Comparison of ENCODE assay signal across 14 mouse cellular contexts in genomic region chr6:100322145-100322544, GRCm38 (mm10). TPM values are rescaled to one million over a fixed set of nuclear protein-coding genes. Genes with fewer than 3 reads are reported as not detected.
A peak's percentile ranks its signal among the peaks of the same experiment; 100 is the strongest.
DNase-seq lines count a peak whose midpoint lies in the region; ATAC-seq and TF ChIP-seq lines count a peak whose summit lies in the region.
"Had no signal": no experiment of that assay in that cellular context is flagged by ENCODE, and none has a peak within 500 bp of the region (broad histone marks: within the 10 kb centered on the region; RNA-seq: fewer than 3 reads in every experiment).

No protein-coding gene starts in this region.

- H3K4me3 ChIP-seq in cerebellum, adult 2 months (replicated peaks; ENCODE audit: insufficient read depth, low read depth, low read length) = no peak overlapping the region
- H3K4me3 ChIP-seq in heart, embryonic 10.5 days = no peak overlapping the region
- H3K4me3 ChIP-seq in midbrain, embryonic 12.5 days = no peak overlapping the region
- H3K4me3 ChIP-seq in midbrain, embryonic 14.5 days (replicated peaks; ENCODE audit: low read depth, low read length) = no peak overlapping the region
- H3K4me3 ChIP-seq: embryonic facial prominence, embryonic 12.5 days; hindbrain, embryonic 15.5 days had no signal

- no peaks in the 10 kb centered on the region; the same call in none of the 2 replicates for H3K4me1 ChIP-seq in cerebellum, adult 2 months (ENCODE audit: control insufficient read depth, insufficient read depth, low read length)
- H3K4me1 ChIP-seq in heart, embryonic 10.5 days = no peaks in the 10 kb centered on the region
- H3K4me1 ChIP-seq in midbrain, embryonic 12.5 days = peaks cover 4% of the 10 kb centered on the region; the same call in 1 of the 2 replicates
- peaks cover 10% of the 10 kb centered on the region; the same call in 1 of the 2 replicates for H3K4me1 ChIP-seq in midbrain, embryonic 14.5 days (ENCODE audit: control insufficient read depth, insufficient read depth, low read length)
- H3K4me1 ChIP-seq: embryonic facial prominence, embryonic 12.5 days had no signal

- no peaks in the 10 kb centered on the region for H3K27me3 ChIP-seq in cerebellum, adult 2 months (ENCODE audit: control insufficient read depth, insufficient read depth, low read length)
- peaks cover 35% of the 10 kb centered on the region; the same call in 1 of the 2 replicates for H3K27me3 ChIP-seq in heart, embryonic 10.5 days (ENCODE audit: insufficient read depth, poor library complexity, severe bottlenecking)
- peaks cover 13% of the 10 kb centered on the region for H3K27me3 ChIP-seq in midbrain, embryonic 12.5 days
- H3K27me3 ChIP-seq in midbrain, embryonic 14.5 days (ENCODE audit: control insufficient read depth, insufficient read depth, low read length) = no peaks in the 10 kb centered on the region; the same call in 1 of the 2 replicates
- H3K27me3 ChIP-seq: hindbrain, embryonic 15.5 days; Patski had no signal

- TF ChIP-seq POLR2A in cerebellum, adult 2 months (IDR thresholded peaks at IDR 0.05; ENCODE audit: borderline replicate concordance, insufficient read depth, low read length) = no peak

- no peak overlapping the region for H3K27ac ChIP-seq in cerebellum, adult 2 months (ENCODE audit: insufficient read depth, low read length)
- no peak overlapping the region for H3K27ac ChIP-seq in heart, embryonic 10.5 days
- 0 out of 2 replicates have a peak overlapping the region, but pooled peaks have one; percentile 32 for H3K27ac ChIP-seq in midbrain, embryonic 12.5 days (replicated peaks)
- no peak overlapping the region for H3K27ac ChIP-seq in midbrain, embryonic 14.5 days (replicated peaks; ENCODE audit: low read depth, low read length)
- H3K27ac ChIP-seq: embryonic facial prominence, embryonic 12.5 days; hindbrain, embryonic 15.5 days had no signal

- H3K36me3 ChIP-seq in heart, embryonic 10.5 days = no peaks in the 10 kb centered on the region
- no peaks in the 10 kb centered on the region for H3K36me3 ChIP-seq in midbrain, embryonic 12.5 days
- H3K36me3 ChIP-seq in midbrain, embryonic 14.5 days (ENCODE audit: control insufficient read depth, insufficient read depth, low read length) = no peaks in the 10 kb centered on the region
- H3K36me3 ChIP-seq: embryonic facial prominence, embryonic 12.5 days; hindbrain, embryonic 15.5 days had no signal

- 0 out of 2 replicates have a peak, but pooled peaks have one; percentile 12 for ATAC-seq in midbrain, embryonic 12.5 days (ENCODE audit: low FRiP score, low read depth)
- no peak for ATAC-seq in midbrain, embryonic 14.5 days (ENCODE audit: low FRiP score, low TSS enrichment)
- ATAC-seq: activated CD4-positive, CD25-positive, alpha-beta regulatory T cell, adult 4 months; Patski had no signal

- no peak overlapping the region for H3K9ac ChIP-seq in midbrain, embryonic 12.5 days (replicated peaks)
- no peak overlapping the region for H3K9ac ChIP-seq in midbrain, embryonic 14.5 days (replicated peaks; ENCODE audit: low read length)
- H3K9ac ChIP-seq: embryonic facial prominence, embryonic 12.5 days; hindbrain, embryonic 15.5 days had no signal

- 31% methylated on average over 5 of the region's 5 CpGs for WGBS in cerebellum, adult 2 months
- WGBS in heart, embryonic 10.5 days = 72% methylated on average over 5 of the region's 5 CpGs
- WGBS in midbrain, embryonic 12.5 days = 84% methylated on average over 5 of the region's 5 CpGs
- 81% methylated on average over 5 of the region's 5 CpGs for WGBS in midbrain, embryonic 14.5 days

- no peaks in the 10 kb centered on the region for H3K9me3 ChIP-seq in heart, embryonic 10.5 days
- H3K9me3 ChIP-seq in midbrain, embryonic 12.5 days = no peaks in the 10 kb centered on the region
- no peaks in the 10 kb centered on the region for H3K9me3 ChIP-seq in midbrain, embryonic 14.5 days (ENCODE audit: control insufficient read depth, low read length)
- H3K9me3 ChIP-seq: embryonic facial prominence, embryonic 12.5 days; hindbrain, embryonic 15.5 days had no signal

- TF ChIP-seq CTCF in cerebellum, adult 2 months (IDR thresholded peaks at IDR 0.05; ENCODE audit: borderline replicate concordance, insufficient read depth, low read depth, low read length) = no peak

- peak; percentile 63 to 69 for DNase-seq in cerebellum, postnatal 10 days
- no peak for DNase-seq in cerebellum, adult 2 months
- DNase-seq in heart, adult 18-20 months = peak; percentile 27 to 29
- DNase-seq in heart, embryonic 10.5 days (ENCODE audit: low spot score) = no peak
- DNase-seq in midbrain, embryonic 14.5 days = no peak
- DNase-seq: cerebellum, adult 11-12 months; cerebellum, adult 9-11 months; gastrocnemius, postnatal 14 days; kidney, adult 11 months had no signal

- H3K4me2 ChIP-seq in midbrain, embryonic 12.5 days (replicated peaks) = no peak overlapping the region
- H3K4me2 ChIP-seq in midbrain, embryonic 14.5 days (ENCODE audit: low read length) = no peak overlapping the region
- H3K4me2 ChIP-seq: embryonic facial prominence, embryonic 12.5 days; hindbrain, embryonic 15.5 days had no signal

RNA-seq across cellular contexts. Expression of gene Rybp, which starts 34.9 kb away (rescaled TPM):
- polyA plus RNA-seq in cerebellum, adult 2 months (2012; rRNA removed) = 30.0 and 31.7 TPM in 2 replicates
- total RNA-seq in heart, adult 18-20 months (2021) = 10 to 100 TPM; 11.2 to 16.0 TPM
- polyA plus RNA-seq in heart, embryonic 10.5 days (2016; fragmentation: Nextera tagmentation; extraction: Ambion mirVana) = 11.4 and 14.8 TPM in 2 replicates
- polyA plus RNA-seq in midbrain, embryonic 12.5 days (2016; fragmentation: Nextera tagmentation; extraction: Ambion mirVana) = 17.4 and 19.0 TPM in 2 replicates
- 17.6 and 22.9 TPM in 2 replicates for polyA plus RNA-seq in midbrain, embryonic 14.5 days (2014; fragmentation: Nextera tagmentation; extraction: Ambion mirVana)

Comparison
In these comparisons a context has a peak if more than half of its experiments do, and no peak if none do; other contexts are left out.
1. DNase-seq: peak in cerebellum, postnatal 10 days (2 of 2) and heart, adult 18-20 months (2 of 2); none in cerebellum, adult 2 months (0 of 2), heart, embryonic 10.5 days (single experiment) and midbrain, embryonic 14.5 days (single experiment).